Mouse (Mus musculus): ENCODE measurements around the gene Rdh16. TPM values are rescaled to one million over a fixed set of nuclear protein-coding genes. Genes with fewer than 3 reads are reported as not detected.
"Not testable (repeated sequence)": the region's sequence is repeated elsewhere in the genome, so short reads cannot be mapped to it uniquely, and the experiment has no call there.

The Rdh16 gene
- polyA plus RNA-seq, 1 experiment from 2014 or later = 1.0 TPM

GRCm38 (mm10) chr10:127759181-127760110 lies 41.5 kb upstream of the Rdh16 start, which contains the start of the genes Rdh1 and Rdh16f1:
Rdh1 (plus strand) TSS chr10:127759721.
Rdh16f1 (plus strand) TSS chr10:127759787.
- ATAC-seq (ENCODE audit: low FRiP score, low TSS enrichment) (peak; percentile 74), DNase-seq (ENCODE audit: low spot score) (peak; percentile 12)
- H3K36me3 ChIP-seq (ENCODE audit: control insufficient read depth, insufficient read depth, low read length) = no peaks in the 10 kb centered on the region
- H3K4me2 ChIP-seq (replicated peaks; ENCODE audit: low read depth) = no peak within 1 kb of the TSS
- H3K9me3 ChIP-seq (ENCODE audit: control insufficient read depth, low read length) = no peaks in the 10 kb centered on the region
- no peaks in the 10 kb centered on the region for H3K27me3 ChIP-seq (ENCODE audit: control insufficient read depth, insufficient read depth, low read length)
- no peak for TF ChIP-seq CTCF (IDR thresholded peaks at IDR 0.05; ENCODE audit: low read depth)
- no peak for TF ChIP-seq EP300 (optimal IDR thresholded peaks at IDR 0.05)
- H3K4me1 ChIP-seq (replicated peaks; ENCODE audit: control insufficient read depth, insufficient read depth) = no peaks in the 10 kb centered on the region
- no peak within 1 kb of the TSS for H3K4me3 ChIP-seq (ENCODE audit: low read depth, low read length)
- WGBS = 53% methylated on average over 9 of the region's 9 CpGs
- H3K9ac ChIP-seq (ENCODE audit: low read length) = no peak within 1 kb of the TSS
- no peak within 1 kb of the TSS for H3K27ac ChIP-seq (replicated peaks)

GRCm38 (mm10) chr10:127762926-127763325 lies 38.0 kb upstream of the Rdh16 start:
- H3K9ac ChIP-seq (ENCODE audit: low read length); H3K4me1 ChIP-seq (replicated peaks; ENCODE audit: control insufficient read depth, insufficient read depth); H3K27ac ChIP-seq (replicated peaks); DNase-seq (ENCODE audit: low spot score); ATAC-seq (ENCODE audit: low FRiP score, low TSS enrichment); H3K9me3 ChIP-seq (ENCODE audit: control insufficient read depth, low read length); H3K4me3 ChIP-seq (ENCODE audit: low read depth, low read length); H3K36me3 ChIP-seq (ENCODE audit: control insufficient read depth, insufficient read depth, low read length); H3K27me3 ChIP-seq (ENCODE audit: control insufficient read depth, insufficient read depth, low read length); H3K4me2 ChIP-seq (replicated peaks; ENCODE audit: low read depth): not testable (repeated sequence)
- 88% methylated on average over 10 of the region's 10 CpGs for WGBS

DNA sequence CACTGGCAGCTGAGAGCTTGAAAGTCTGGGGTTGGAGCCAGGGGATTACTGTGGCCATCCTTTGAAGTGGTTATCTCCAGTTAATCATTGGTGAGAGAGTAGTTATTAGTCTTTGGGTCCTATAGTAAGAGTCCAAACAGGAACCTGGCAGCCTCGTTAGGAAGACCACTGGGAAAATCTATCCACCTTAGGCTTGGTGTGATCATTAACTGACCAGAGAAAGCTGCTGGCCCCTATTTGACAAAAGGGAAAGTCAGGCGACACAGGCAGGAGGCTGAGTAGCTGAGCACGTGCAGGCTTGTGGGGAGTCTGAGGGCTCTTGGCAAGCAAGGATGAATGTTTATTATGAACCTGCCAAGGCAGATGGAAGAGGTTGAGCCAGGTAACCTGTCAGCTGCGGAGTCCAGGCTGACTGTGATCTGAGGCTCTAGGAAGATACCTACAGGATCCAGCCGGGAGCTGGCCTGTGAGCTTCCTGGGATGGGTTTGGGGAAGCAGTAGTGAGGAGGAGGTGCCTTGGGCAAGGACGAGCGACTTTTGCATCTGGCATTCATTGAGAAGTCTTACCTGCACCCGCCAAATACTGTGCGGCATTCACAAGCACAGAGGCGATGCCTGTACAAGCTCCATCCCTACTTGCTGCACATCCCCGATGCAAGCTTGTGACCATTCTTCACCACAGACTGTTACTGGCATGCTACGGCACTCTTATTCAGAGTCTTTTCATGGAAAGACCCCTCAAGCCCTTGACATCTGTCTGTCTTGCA lies 36.9 kb upstream of the Rdh16 start:
- no peak overlapping the region for H3K4me3 ChIP-seq (ENCODE audit: low read depth, low read length)
- no peaks in the 10 kb centered on the region for H3K27me3 ChIP-seq (ENCODE audit: control insufficient read depth, insufficient read depth, low read length)
- no peak overlapping the region for H3K27ac ChIP-seq (replicated peaks)
- 45% methylated on average over 12 of the region's 12 CpGs for WGBS
- H3K36me3 ChIP-seq (ENCODE audit: control insufficient read depth, insufficient read depth, low read length) = no peaks in the 10 kb centered on the region
- no peaks in the 10 kb centered on the region for H3K9me3 ChIP-seq (ENCODE audit: control insufficient read depth, low read length)
- no peaks in the 10 kb centered on the region for H3K4me1 ChIP-seq (replicated peaks; ENCODE audit: control insufficient read depth, insufficient read depth)
- DNase-seq (ENCODE audit: low spot score) (no peak), ATAC-seq (ENCODE audit: low FRiP score, low TSS enrichment) (0 out of 2 replicates have a peak, but pooled peaks have one; percentile 15)
- no peak for TF ChIP-seq EP300 (optimal IDR thresholded peaks at IDR 0.05)
- no peak for TF ChIP-seq CTCF (IDR thresholded peaks at IDR 0.05; ENCODE audit: low read depth)
- no peak overlapping the region for H3K4me2 ChIP-seq (replicated peaks; ENCODE audit: low read depth)
- no peak overlapping the region for H3K9ac ChIP-seq (ENCODE audit: low read length)

GRCm38 (mm10) chr10:127766564-127766963 lies 34.4 kb upstream of the Rdh16 start:
- Histone ChIP-seq H3K4me1 (replicated peaks; ENCODE audit: control insufficient read depth, insufficient read depth) (no peaks in the 10 kb centered on the region), H3K9me3 (ENCODE audit: control insufficient read depth, low read length) (no peaks in the 10 kb centered on the region), H3K9ac (ENCODE audit: low read length) (no peak overlapping the region), H3K27me3 (ENCODE audit: control insufficient read depth, insufficient read depth, low read length) (no peaks in the 10 kb centered on the region), H3K36me3 (ENCODE audit: control insufficient read depth, insufficient read depth, low read length) (no peaks in the 10 kb centered on the region), H3K4me3 (ENCODE audit: low read depth, low read length) (no peak overlapping the region), H3K4me2 (replicated peaks; ENCODE audit: low read depth) (no peak overlapping the region), H3K27ac (replicated peaks) (no peak overlapping the region)
- 76% methylated on average over 1 of the region's 1 CpGs for WGBS
- no peak for ATAC-seq (ENCODE audit: low FRiP score, low TSS enrichment)
- no peak for DNase-seq (ENCODE audit: low spot score)
- no peak for TF ChIP-seq CTCF (IDR thresholded peaks at IDR 0.05; ENCODE audit: low read depth)
- no peak for TF ChIP-seq EP300 (optimal IDR thresholded peaks at IDR 0.05)

DNA sequence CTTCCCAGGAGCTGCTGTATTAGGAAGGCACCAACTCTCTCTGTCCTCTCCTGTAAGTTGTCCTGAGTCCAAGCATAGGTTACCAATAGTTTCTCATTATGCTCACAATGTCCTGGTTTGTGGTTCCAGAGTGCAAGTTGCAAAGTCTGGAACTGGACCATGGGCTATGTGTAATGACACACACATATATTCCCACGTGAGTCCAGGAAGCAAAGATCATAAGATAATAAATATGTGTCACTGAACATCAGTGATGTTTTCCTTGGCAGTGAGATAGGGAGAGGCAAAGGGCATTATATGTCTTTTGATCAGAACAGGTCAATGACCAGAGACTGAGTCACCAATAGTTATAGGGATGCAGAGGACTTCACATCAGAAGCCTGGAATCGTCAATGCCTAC lies 24.9 kb upstream of the Rdh16 start, which contains the start of gene Rdh9:
TSS of gene Rdh9 (plus strand) at position 376 of the 400 bp plus-strand sequence.
- Histone ChIP-seq H3K9ac (ENCODE audit: low read length) (no peak within 1 kb of the TSS), H3K4me3 (ENCODE audit: low read depth, low read length) (no peak within 1 kb of the TSS), H3K9me3 (ENCODE audit: control insufficient read depth, low read length) (no peaks in the 10 kb centered on the region), H3K27ac (replicated peaks) (no peak within 1 kb of the TSS), H3K4me1 (replicated peaks; ENCODE audit: control insufficient read depth, insufficient read depth) (no peaks in the 10 kb centered on the region), H3K36me3 (ENCODE audit: control insufficient read depth, insufficient read depth, low read length) (no peaks in the 10 kb centered on the region), H3K4me2 (replicated peaks; ENCODE audit: low read depth) (no peak within 1 kb of the TSS), H3K27me3 (ENCODE audit: control insufficient read depth, insufficient read depth, low read length) (no peaks in the 10 kb centered on the region)
- WGBS = 72% methylated on average over 2 of the region's 2 CpGs
- TF ChIP-seq EP300 (optimal IDR thresholded peaks at IDR 0.05) (no peak), CTCF (IDR thresholded peaks at IDR 0.05; ENCODE audit: low read depth) (no peak)
- peak; percentile 73 for ATAC-seq (ENCODE audit: low FRiP score, low TSS enrichment)
- DNase-seq (ENCODE audit: low spot score) = no peak

DNA sequence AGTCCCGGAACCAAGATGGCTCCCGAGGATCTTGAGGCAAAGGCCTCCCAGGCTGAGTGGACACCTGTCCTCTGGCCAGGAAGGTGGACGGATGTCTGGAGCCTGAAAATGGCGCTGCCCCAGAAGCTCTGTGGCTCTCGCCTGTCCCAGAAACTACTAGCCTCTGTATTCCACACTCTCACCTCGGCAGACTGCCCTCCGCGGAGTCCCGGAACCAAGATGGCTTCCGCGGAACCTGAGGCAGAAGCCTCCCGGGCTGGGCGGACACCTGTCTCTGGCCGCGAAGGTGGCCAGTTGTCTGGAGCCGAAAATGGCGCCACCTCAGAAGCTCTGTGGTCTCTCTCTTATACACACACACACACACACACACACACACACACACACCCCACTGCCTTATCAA lies 18.6 kb upstream of the Rdh16 start:
- not testable (repeated sequence) for H3K4me2 ChIP-seq (replicated peaks; ENCODE audit: low read depth); ATAC-seq (ENCODE audit: low FRiP score, low TSS enrichment); H3K9me3 ChIP-seq (ENCODE audit: control insufficient read depth, low read length); DNase-seq (ENCODE audit: low spot score); H3K27ac ChIP-seq (replicated peaks); H3K36me3 ChIP-seq (ENCODE audit: control insufficient read depth, insufficient read depth, low read length); H3K27me3 ChIP-seq (ENCODE audit: control insufficient read depth, insufficient read depth, low read length); H3K9ac ChIP-seq (ENCODE audit: low read length); H3K4me3 ChIP-seq (ENCODE audit: low read depth, low read length); H3K4me1 ChIP-seq (replicated peaks; ENCODE audit: control insufficient read depth, insufficient read depth)
- 94% methylated on average over 17 of the region's 17 CpGs for WGBS

- not testable (repeated sequence) for H3K4me2 ChIP-seq (replicated peaks; ENCODE audit: low read depth); H3K4me3 ChIP-seq (ENCODE audit: low read depth, low read length); H3K9me3 ChIP-seq (ENCODE audit: control insufficient read depth, low read length); DNase-seq (ENCODE audit: low spot score); H3K36me3 ChIP-seq (ENCODE audit: control insufficient read depth, insufficient read depth, low read length); H3K4me1 ChIP-seq (replicated peaks; ENCODE audit: control insufficient read depth, insufficient read depth); H3K9ac ChIP-seq (ENCODE audit: low read length); H3K27me3 ChIP-seq (ENCODE audit: control insufficient read depth, insufficient read depth, low read length); H3K27ac ChIP-seq (replicated peaks); ATAC-seq (ENCODE audit: low FRiP score, low TSS enrichment)
- 83% methylated on average over 1 of the region's 1 CpGs for WGBS
These were observed 15.5 kb upstream of the Rdh16 start for GRCm38 (mm10) chr10:127785411-127785810.
